In the genomic region with DNA sequence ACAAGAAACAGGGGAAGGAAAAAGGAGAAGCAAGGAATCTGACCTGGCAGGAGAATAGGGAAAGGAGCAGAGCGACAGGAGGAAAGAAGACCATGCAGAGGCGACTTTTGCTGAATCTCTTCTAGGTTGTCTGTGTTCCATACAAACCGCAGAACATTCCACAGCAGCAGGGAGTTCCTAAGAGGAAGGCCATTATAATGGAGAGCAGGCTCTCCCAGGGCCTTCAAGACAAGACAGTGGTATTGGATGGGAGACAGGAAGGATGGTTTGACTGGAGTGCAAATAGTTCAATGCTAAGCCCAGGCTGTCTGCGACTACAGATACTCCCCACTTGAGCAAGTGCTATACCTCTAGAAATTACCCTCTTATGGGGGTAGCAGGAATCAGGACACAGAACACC, we compare ENCODE assay signal across 23 mouse cellular contexts.
DNase-seq lines count a peak whose midpoint lies in the region; ATAC-seq lines count a peak whose summit lies in the region.
"Had no signal": no experiment of that assay in that cellular context is flagged by ENCODE, and none has a peak within 500 bp of the region (broad histone marks: within the 10 kb centered on the region; RNA-seq: fewer than 3 reads in every experiment).

No protein-coding gene starts in this region.

- H3K4me2 ChIP-seq in kidney, embryonic 16.5 days (replicated peaks; ENCODE audit: low read depth, low read length): no peak overlapping the region
- H3K4me2 ChIP-seq: embryonic facial prominence, embryonic 12.5 days; forebrain, embryonic 13.5 days; forebrain, embryonic 15.5 days had no signal

- H3K27ac ChIP-seq in heart, embryonic 10.5 days: no peak overlapping the region
- H3K27ac ChIP-seq in kidney, embryonic 16.5 days (ENCODE audit: low read length): no peak overlapping the region
- H3K27ac ChIP-seq: embryonic facial prominence, embryonic 10.5 days; embryonic facial prominence, embryonic 12.5 days; forebrain, embryonic 13.5 days; forebrain, embryonic 15.5 days had no signal

- 53% methylated on average over 4 of the region's 4 CpGs for WGBS in heart, embryonic 10.5 days
- WGBS in kidney, embryonic 16.5 days: 57% methylated on average over 4 of the region's 4 CpGs

- H3K9me3 ChIP-seq in heart, embryonic 10.5 days: no peaks in the 10 kb centered on the region
- no peaks in the 10 kb centered on the region for H3K9me3 ChIP-seq in kidney, embryonic 16.5 days (ENCODE audit: low read length)
- H3K9me3 ChIP-seq: embryonic facial prominence, embryonic 10.5 days; embryonic facial prominence, embryonic 12.5 days; forebrain, embryonic 13.5 days; forebrain, embryonic 15.5 days had no signal

- no peaks in the 10 kb centered on the region for H3K27me3 ChIP-seq in heart, embryonic 10.5 days (ENCODE audit: insufficient read depth, poor library complexity, severe bottlenecking)
- no peaks in the 10 kb centered on the region for H3K27me3 ChIP-seq in kidney, embryonic 16.5 days (ENCODE audit: insufficient read depth, low read length)
- H3K27me3 ChIP-seq: CH12.LX; embryonic facial prominence, embryonic 12.5 days; forebrain, embryonic 13.5 days; forebrain, embryonic 15.5 days had no signal

- ATAC-seq in kidney, embryonic 16.5 days (ENCODE audit: low FRiP score, low TSS enrichment): no peak
- ATAC-seq: CD4-positive, CD25-positive, alpha-beta regulatory T cell, adult 4 months; forebrain, embryonic 13.5 days; forebrain, embryonic 15.5 days; forebrain, postnatal 0 days had no signal

- DNase-seq in heart, adult 11 months: peak; percentile 33
- DNase-seq in heart, embryonic 10.5 days (ENCODE audit: low spot score): no peak
- peak; percentile 37 for DNase-seq in Muller cell, postnatal 12 days (ENCODE audit: inconsistent ontology term)
- DNase-seq in ZHBTc4 (ENCODE audit: low read depth, low spot score): peak; percentile 66
- DNase-seq in gastrocnemius, postnatal 10 days: no peak
- DNase-seq: adrenal gland, adult 2 months; adrenal gland, postnatal 10 days; adrenal gland, postnatal 25 days; B cell, adult 2 months; cerebellum, adult 11 months; cerebellum, adult 18-20 months; cerebellum, adult 9-10 months; cerebellum, postnatal 10 days; cerebellum, postnatal 25 days; forebrain, postnatal 0 days had no signal

- no peak overlapping the region for H3K9ac ChIP-seq in kidney, embryonic 16.5 days (replicated peaks; ENCODE audit: low read length)
- H3K9ac ChIP-seq: embryonic facial prominence, embryonic 12.5 days; forebrain, embryonic 13.5 days; forebrain, embryonic 15.5 days; forebrain, postnatal 0 days had no signal

- H3K4me1 ChIP-seq in heart, embryonic 10.5 days: no peaks in the 10 kb centered on the region
- H3K4me1 ChIP-seq in kidney, embryonic 16.5 days (ENCODE audit: insufficient read depth, low read length): no peaks in the 10 kb centered on the region
- H3K4me1 ChIP-seq: embryonic facial prominence, embryonic 10.5 days; embryonic facial prominence, embryonic 12.5 days; forebrain, embryonic 15.5 days had no signal

- no peak overlapping the region for H3K4me3 ChIP-seq in heart, embryonic 10.5 days
- H3K4me3 ChIP-seq in kidney, embryonic 16.5 days (ENCODE audit: low read length): no peak overlapping the region
- H3K4me3 ChIP-seq: embryonic facial prominence, embryonic 10.5 days; embryonic facial prominence, embryonic 12.5 days; forebrain, embryonic 13.5 days; forebrain, embryonic 15.5 days had no signal

- no peaks in the 10 kb centered on the region for H3K36me3 ChIP-seq in heart, embryonic 10.5 days
- H3K36me3 ChIP-seq in kidney, embryonic 16.5 days (ENCODE audit: insufficient read depth, low read length): no peaks in the 10 kb centered on the region
- H3K36me3 ChIP-seq: embryonic facial prominence, embryonic 10.5 days; embryonic facial prominence, embryonic 12.5 days; forebrain, embryonic 15.5 days; G1E had no signal

Comparison
In these comparisons a context has a peak if more than half of its experiments do, and no peak if none do; other contexts are left out.
1. DNase-seq: peak in heart, adult 11 months (single experiment), Muller cell, postnatal 12 days (single experiment) and ZHBTc4 (single experiment); none in heart, embryonic 10.5 days (single experiment) and gastrocnemius, postnatal 10 days (single experiment).